Mouse (Mus musculus): ENCODE data around the gene Gipr.

GRCm38 (mm10) chr7:19179936-19180335 lies 14.0 kb upstream of the Gipr start:
- TF ChIP-seq CTCF (IDR thresholded peaks at IDR 0.05; ENCODE audit: control insufficient read depth, insufficient read depth, low read length), result no peak
- no peak for TF ChIP-seq POLR2A (IDR thresholded peaks at IDR 0.05; ENCODE audit: borderline replicate concordance, control insufficient read depth, low read depth, low read length)

Data from bone marrow, adult 2 months (tissue).